In genomic region chr17:46681466-46682118, GRCm38 (mm10) we compare ENCODE assay signal across 8 mouse cellular contexts. TPM values are rescaled to one million over a fixed set of nuclear protein-coding genes. Genes with fewer than 3 reads are reported as not detected.
A peak's percentile ranks its signal among the peaks of the same experiment; 100 is the strongest.
DNase-seq lines count a peak whose midpoint lies in the region; ATAC-seq and TF ChIP-seq lines count a peak whose summit lies in the region.

No protein-coding gene starts in this region.

- no peaks in the 10 kb centered on the region for H3K27me3 ChIP-seq in heart, embryonic 10.5 days (ENCODE audit: insufficient read depth, poor library complexity, severe bottlenecking)
- H3K27me3 ChIP-seq in heart, embryonic 15.5 days: no peaks in the 10 kb centered on the region
- no peaks in the 10 kb centered on the region for H3K27me3 ChIP-seq in midbrain, embryonic 10.5 days (ENCODE audit: low read depth, poor library complexity, severe bottlenecking)

- 22% methylated on average over 12 of the region's 12 CpGs for WGBS in heart, embryonic 10.5 days
- WGBS in heart, embryonic 15.5 days: 25% methylated on average over 12 of the region's 12 CpGs
- 30% methylated on average over 12 of the region's 12 CpGs for WGBS in midbrain, embryonic 10.5 days

- no peaks in the 10 kb centered on the region for H3K9me3 ChIP-seq in heart, embryonic 10.5 days
- no peaks in the 10 kb centered on the region for H3K9me3 ChIP-seq in ES-E14 (ENCODE audit: control insufficient read depth, insufficient read depth, low read depth, low read length)
- H3K9me3 ChIP-seq in heart, embryonic 15.5 days (replicated peaks): no peaks in the 10 kb centered on the region
- H3K9me3 ChIP-seq in midbrain, embryonic 10.5 days (replicated peaks): no peaks in the 10 kb centered on the region

- in situ Hi-C loops in ES-E14 (cut with MboI; ENCODE audit: low sequenced_read_pairs in 2 of 2, unreplicated experiment in 2 of 2): no loop called here

- ATAC-seq in heart, embryonic 15.5 days (replicated peaks; ENCODE audit: insufficient number of reproducible peaks, insufficient read depth, low FRiP score, low read depth): no peak

- H3K27ac ChIP-seq in heart, embryonic 10.5 days: peak overlapping the region; percentile 87
- H3K27ac ChIP-seq in ES-E14 (ENCODE audit: insufficient read depth, low read depth, low read length, poor library complexity, severe bottlenecking): peak overlapping the region; percentile 64
- peak overlapping the region; percentile 77 for H3K27ac ChIP-seq in heart, embryonic 15.5 days
- peak overlapping the region; percentile 89 for H3K27ac ChIP-seq in midbrain, embryonic 10.5 days (replicated peaks)

- peaks cover 65% of the 10 kb centered on the region for H3K36me3 ChIP-seq in heart, embryonic 10.5 days
- H3K36me3 ChIP-seq in ES-E14 (ENCODE audit: control insufficient read depth, insufficient read depth, low read length, poor library complexity, severe bottlenecking): peaks cover 49% of the 10 kb centered on the region
- H3K36me3 ChIP-seq in heart, embryonic 15.5 days: peaks cover 49% of the 10 kb centered on the region
- H3K36me3 ChIP-seq in midbrain, embryonic 10.5 days: peaks cover 63% of the 10 kb centered on the region

- peak overlapping the region; percentile 74 for H3K4me2 ChIP-seq in heart, embryonic 15.5 days

- peaks cover 37% of the 10 kb centered on the region for H3K4me1 ChIP-seq in heart, embryonic 10.5 days
- H3K4me1 ChIP-seq in ES-E14 (ENCODE audit: control insufficient read depth in 2 of 2, insufficient read depth in 2 of 2, low read length in 2 of 2, poor library complexity in 1 of 2): peaks cover 17 to 37% of the 10 kb centered on the region in 2 experiments; a peak in 3 of 4 replicates
- peaks cover 30% of the 10 kb centered on the region for H3K4me1 ChIP-seq in heart, embryonic 15.5 days (replicated peaks)
- peaks cover 38% of the 10 kb centered on the region for H3K4me1 ChIP-seq in midbrain, embryonic 10.5 days

- peak; percentile 74 for DNase-seq in heart, embryonic 10.5 days (ENCODE audit: low spot score)
- no peak for DNase-seq in heart, adult 8-10 months (ENCODE audit: low spot score)
- DNase-seq in ES-E14 (ENCODE audit: low read depth, low spot score): no peak
- no peak for DNase-seq in midbrain, embryonic 10.5 days (ENCODE audit: low spot score)
- DNase-seq in adrenal gland, adult 8-10 months: no peak
- no peak for DNase-seq in left cerebral cortex, adult 18-20 months (ENCODE audit: low spot score in 2 of 2)
- no peak for DNase-seq in thymus, postnatal 25 days

- peak overlapping the region; percentile 84 for H3K9ac ChIP-seq in ES-E14 (ENCODE audit: insufficient read depth, low read depth, low read length, poor library complexity, severe bottlenecking)
- peak overlapping the region; percentile 70 for H3K9ac ChIP-seq in heart, embryonic 15.5 days

- peak overlapping the region; percentile 78 for H3K4me3 ChIP-seq in heart, embryonic 10.5 days
- peak overlapping the region; percentile 78 to 92 for H3K4me3 ChIP-seq in ES-E14 (ENCODE audit: insufficient read depth in 1 of 2, low read depth in 1 of 2, low read length in 2 of 2, poor library complexity in 1 of 2, severe bottlenecking in 1 of 2)
- H3K4me3 ChIP-seq in heart, embryonic 15.5 days: peak overlapping the region; percentile 99
- H3K4me3 ChIP-seq in midbrain, embryonic 10.5 days: peak overlapping the region; percentile 92

TF ChIP-seq in ES-E14, 5 proteins besides CTCF, POLR2A, EP300 and RAD21:
- TF ChIP-seq HCFC1 (IDR thresholded peaks at IDR 0.05; ENCODE audit: borderline replicate concordance, insufficient read depth, low read length) (no peak), ZNF384 (IDR thresholded peaks at IDR 0.05; ENCODE audit: low read depth, low read length) (no peak), MAFK (IDR thresholded peaks at IDR 0.05; ENCODE audit: insufficient read depth, low read depth, low read length) (no peak), ZC3H11A (IDR thresholded peaks at IDR 0.05; ENCODE audit: borderline replicate concordance, low read depth, low read length) (no peak), CHD2 (IDR thresholded peaks at IDR 0.05; ENCODE audit: low read depth, low read length) (no peak)

RNA-seq across cellular contexts. Expression of gene Klhdc3, which starts 0.9 kb away (rescaled TPM):
- 152 and 167 TPM in 2 replicates for polyA plus RNA-seq in heart, embryonic 10.5 days (2016; fragmentation: Nextera tagmentation; extraction: Ambion mirVana)
- 10 to 100 TPM; 53.8 to 65.7 (median 61.5) TPM for total RNA-seq in heart, adult 8-10 months (2022)
- 65.1 and 73.0 TPM in 2 replicates for total RNA-seq in ES-E14 (2012; rRNA removed)
- 153 and 163 TPM in 2 replicates for polyA plus RNA-seq in heart, embryonic 15.5 days (2015; fragmentation: Nextera tagmentation; extraction: Ambion mirVana)
- polyA plus RNA-seq in midbrain, embryonic 10.5 days (2016; fragmentation: Nextera tagmentation; extraction: Ambion mirVana): 126 and 128 TPM in 2 replicates
- total RNA-seq in adrenal gland, adult 8-10 months (2022): 10 to 100 TPM; 59.1 to 74.3 (median 65.2) TPM
- 100 to 1,000 TPM; 190 to 207 TPM for total RNA-seq in left cerebral cortex, adult 18-20 months (2021)

RNA-seq across cellular contexts. Expression of gene Mea1, which starts 3.0 kb away (rescaled TPM):
- 143 and 180 TPM in 2 replicates for polyA plus RNA-seq in heart, embryonic 10.5 days (2016; fragmentation: Nextera tagmentation; extraction: Ambion mirVana)
- total RNA-seq in heart, adult 8-10 months (2022): 10 to 100 TPM; 47.1 to 52.5 (median 51.6) TPM
- 72.9 and 77.5 TPM in 2 replicates for total RNA-seq in ES-E14 (2012; rRNA removed)
- 105 and 113 TPM in 2 replicates for polyA plus RNA-seq in heart, embryonic 15.5 days (2015; fragmentation: Nextera tagmentation; extraction: Ambion mirVana)
- 178 and 180 TPM in 2 replicates for polyA plus RNA-seq in midbrain, embryonic 10.5 days (2016; fragmentation: Nextera tagmentation; extraction: Ambion mirVana)
- 100 to 1,000 TPM in 1 of 4 experiments, 10 to 100 TPM in 3; 91.9 to 104 (median 95.0) TPM for total RNA-seq in adrenal gland, adult 8-10 months (2022)
- 100 to 1,000 TPM; 120 to 125 TPM for total RNA-seq in left cerebral cortex, adult 18-20 months (2021)

RNA-seq across cellular contexts. Expression of gene Rrp36, which starts 7.4 kb away (rescaled TPM):
- polyA plus RNA-seq in heart, embryonic 10.5 days (2016; fragmentation: Nextera tagmentation; extraction: Ambion mirVana): 46.3 and 61.0 TPM in 2 replicates
- total RNA-seq in heart, adult 8-10 months (2022): 10 to 100 TPM; 10.5 to 13.7 (median 12.4) TPM
- total RNA-seq in ES-E14 (2012; rRNA removed): 44.5 and 57.0 TPM in 2 replicates
- 33.2 and 39.7 TPM in 2 replicates for polyA plus RNA-seq in heart, embryonic 15.5 days (2015; fragmentation: Nextera tagmentation; extraction: Ambion mirVana)
- polyA plus RNA-seq in midbrain, embryonic 10.5 days (2016; fragmentation: Nextera tagmentation; extraction: Ambion mirVana): 69.4 and 69.6 TPM in 2 replicates
- total RNA-seq in adrenal gland, adult 8-10 months (2022): 10 to 100 TPM; 24.9 to 31.8 (median 30.6) TPM
- 10 to 100 TPM; 17.1 to 17.2 TPM for total RNA-seq in left cerebral cortex, adult 18-20 months (2021)

RNA-seq across cellular contexts. Expression of gene Ppp2r5d, which starts 23.3 kb away (rescaled TPM):
- polyA plus RNA-seq in heart, embryonic 10.5 days (2016; fragmentation: Nextera tagmentation; extraction: Ambion mirVana): 76.8 and 103 TPM in 2 replicates
- 10 to 100 TPM; 25.1 to 31.0 (median 28.6) TPM for total RNA-seq in heart, adult 8-10 months (2022)
- total RNA-seq in ES-E14 (2012; rRNA removed): 70.6 and 73.0 TPM in 2 replicates
- 44.6 and 66.2 TPM in 2 replicates for polyA plus RNA-seq in heart, embryonic 15.5 days (2015; fragmentation: Nextera tagmentation; extraction: Ambion mirVana)
- 140 and 146 TPM in 2 replicates for polyA plus RNA-seq in midbrain, embryonic 10.5 days (2016; fragmentation: Nextera tagmentation; extraction: Ambion mirVana)
- total RNA-seq in adrenal gland, adult 8-10 months (2022): 10 to 100 TPM; 41.0 to 47.5 (median 42.6) TPM
- total RNA-seq in left cerebral cortex, adult 18-20 months (2021): 10 to 100 TPM; 81.5 to 89.3 TPM

RNA-seq across cellular contexts. Expression of gene Pex6, which starts 29.7 kb away (rescaled TPM):
- polyA plus RNA-seq in heart, embryonic 10.5 days (2016; fragmentation: Nextera tagmentation; extraction: Ambion mirVana): 14.0 and 21.9 TPM in 2 replicates
- total RNA-seq in heart, adult 8-10 months (2022): 10 to 100 TPM; 34.4 to 37.4 (median 35.7) TPM
- 17.8 and 22.2 TPM in 2 replicates for total RNA-seq in ES-E14 (2012; rRNA removed)
- polyA plus RNA-seq in heart, embryonic 15.5 days (2015; fragmentation: Nextera tagmentation; extraction: Ambion mirVana): 10.5 and 19.0 TPM in 2 replicates
- polyA plus RNA-seq in midbrain, embryonic 10.5 days (2016; fragmentation: Nextera tagmentation; extraction: Ambion mirVana): 20.5 and 20.8 TPM in 2 replicates
- 10 to 100 TPM; 56.2 to 74.2 (median 61.8) TPM for total RNA-seq in adrenal gland, adult 8-10 months (2022)
- total RNA-seq in left cerebral cortex, adult 18-20 months (2021): 10 to 100 TPM; 50.8 to 58.9 TPM
